Mouse (Mus musculus) CH12.LX (cell line): ENCODE results near the gene Mta1. TPM values are rescaled to one million over a fixed set of nuclear protein-coding genes. Genes with fewer than 3 reads are reported as not detected.

Experiments
- DNase-seq: peaks from one replicate; pipeline ENCODE4 v3.0.0-alpha.2; 2013; ENCODE audit errors: extremely low read depth
- H3K27ac ChIP-seq: 2 replicates; pipeline ENCODE4 v1.5.1; 2012; ENCODE audit warnings: low read depth, mild to moderate bottlenecking, control low read depth, moderate library complexity; ENCODE audit not compliant: insufficient read depth
- H3K27me3 ChIP-seq: replicated peaks from 2 replicates; pipeline ENCODE3; 2012; ENCODE audit warnings: inconsistent platforms
- H3K36me3 ChIP-seq, 2 experiments: replicated peaks in 1 of 2; 2 replicates each; pipeline versions ENCODE3 to v1.6.1; 2012; ENCODE audit warnings: inconsistent platforms in 1 of 2, low read length in 1 of 2, mild to moderate bottlenecking in 1 of 2, mixed read lengths in 1 of 2, moderate library complexity in 1 of 2; ENCODE audit not compliant: control insufficient read depth in 1 of 2, insufficient read depth in 1 of 2
- H3K4me1 ChIP-seq, 2 experiments: 2 replicates each; pipeline ENCODE4 v1.6.1; 2012; ENCODE audit warnings: inconsistent platforms in 1 of 2, moderate library complexity in 1 of 2; ENCODE audit not compliant: insufficient read depth in 2 of 2, control insufficient read depth in 1 of 2
- H3K4me2 ChIP-seq: 2 replicates; pipeline ENCODE4 v1.6.1; 2012; ENCODE audit warnings: low read depth, mild to moderate bottlenecking, control low read depth; ENCODE audit not compliant: poor library complexity, insufficient read depth, severe bottlenecking
- H3K4me3 ChIP-seq, 3 experiments: fragments of 150-350 bp in 1 of 3; sonication (generic) in 1 of 3; replicated peaks in 1 of 3; 2 replicates each; pipeline versions ENCODE3 to v1.5.1; 2011 to 2012; ENCODE audit warnings: low read depth in 2 of 3, low read length in 2 of 3, mild to moderate bottlenecking in 2 of 3, moderate library complexity in 2 of 3, control low read depth in 1 of 3, improper control_type of control experiment in 1 of 3, inconsistent platforms in 1 of 3, mixed read lengths in 1 of 3; ENCODE audit not compliant: poor library complexity in 1 of 3
- H3K79me2 ChIP-seq: replicated peaks from 2 replicates; pipeline ENCODE4 v1.6.1; 2012; ENCODE audit warnings: mild to moderate bottlenecking, moderate library complexity; ENCODE audit not compliant: control insufficient read depth, poor library complexity, insufficient read depth, severe bottlenecking; ENCODE audit errors: extremely low read depth
- H3K9ac ChIP-seq: 2 replicates; pipeline ENCODE4 v1.6.1; 2012; ENCODE audit warnings: low read depth, mild to moderate bottlenecking, control low read depth, moderate library complexity; ENCODE audit not compliant: insufficient read depth
- H3K9me3 ChIP-seq: replicated peaks from 2 replicates; pipeline ENCODE3; 2012; ENCODE audit warnings: low read length, inconsistent platforms, mixed read lengths
- CHD1 ChIP-seq: IDR thresholded peaks from 2 replicates; pipeline ENCODE4 v1.6.1; 2012; ENCODE audit warnings: low read depth, low read length, improper control_type of control experiment, inconsistent platforms
- CTCF ChIP-seq, 2 experiments: IDR thresholded peaks in 1 of 2; conservative IDR thresholded peaks in 1 of 2; 2 replicates each; pipeline ENCODE4 v1.5.1; 2011 to 2012; ENCODE audit warnings: low read depth in 2 of 2, low read length in 2 of 2, improper control_type of control experiment in 1 of 2, inconsistent platforms in 1 of 2, mild to moderate bottlenecking in 1 of 2, moderate library complexity in 1 of 2
- E2F4 ChIP-seq: IDR thresholded peaks from 2 replicates; pipeline ENCODE4 v1.6.1; 2011; ENCODE audit warnings: low read depth, low read length, improper control_type of control experiment; ENCODE audit not compliant: insufficient replicate concordance
- ELF1 ChIP-seq: IDR thresholded peaks from 2 replicates; pipeline ENCODE4 v1.6.1; 2014; ENCODE audit warnings: low read depth, mild to moderate bottlenecking, inconsistent platforms, low read length, improper control_type of control experiment
- EP300 ChIP-seq: IDR thresholded peaks from 2 replicates; pipeline ENCODE4 v1.6.1; 2011; ENCODE audit warnings: low read length, improper control_type of control experiment
- ETS1 ChIP-seq: conservative IDR thresholded peaks from 2 replicates; pipeline ENCODE4 v1.6.1; 2012; ENCODE audit warnings: low read depth, mild to moderate bottlenecking, inconsistent platforms, low read length, improper control_type of control experiment, moderate library complexity
- GABPA ChIP-seq: IDR thresholded peaks from 2 replicates; pipeline ENCODE4 v1.6.1; 2012; ENCODE audit warnings: low read depth, low read length, improper control_type of control experiment, inconsistent platforms; ENCODE audit not compliant: insufficient replicate concordance
- HCFC1 ChIP-seq: IDR thresholded peaks from 2 replicates; pipeline ENCODE4 v1.6.1; 2012; ENCODE audit warnings: low read depth, mild to moderate bottlenecking, inconsistent platforms, low read length, improper control_type of control experiment
- JUND ChIP-seq: conservative IDR thresholded peaks from 2 replicates; pipeline ENCODE4 v1.6.1; 2011; ENCODE audit warnings: low read depth, low read length, improper control_type of control experiment
- MAFK ChIP-seq: IDR thresholded peaks from 2 replicates; pipeline ENCODE4 v1.6.1; 2011; ENCODE audit warnings: low read length, improper control_type of control experiment; ENCODE audit not compliant: insufficient replicate concordance
- MAX ChIP-seq: IDR thresholded peaks from 2 replicates; pipeline ENCODE4 v1.6.1; 2011; ENCODE audit warnings: low read length, improper control_type of control experiment
- MAZ ChIP-seq: IDR thresholded peaks from 2 replicates; pipeline ENCODE4 v1.6.1; 2012; ENCODE audit warnings: low read depth, mild to moderate bottlenecking, inconsistent platforms, low read length, improper control_type of control experiment, moderate library complexity
- MYC ChIP-seq: IDR thresholded peaks from 2 replicates; pipeline ENCODE4 v1.6.1; 2011; ENCODE audit warnings: low read depth, mild to moderate bottlenecking, improper control_type of control experiment, low read length
- PAX5 ChIP-seq: IDR thresholded peaks from 2 replicates; pipeline ENCODE4 v1.6.1; 2012; ENCODE audit warnings: low read length, inconsistent platforms, mixed read lengths
- POLR2A ChIP-seq: IDR thresholded peaks from 2 replicates; pipeline ENCODE4 v1.6.1; 2011; ENCODE audit warnings: low read depth, mild to moderate bottlenecking, improper control_type of control experiment, low read length
- POLR2AphosphoS2 ChIP-seq: IDR thresholded peaks from 2 replicates; pipeline ENCODE4 v1.6.1; 2011; ENCODE audit warnings: low read depth, low read length, improper control_type of control experiment
- RAD21 ChIP-seq: IDR thresholded peaks from 2 replicates; pipeline ENCODE4 v1.6.1; 2011; ENCODE audit warnings: low read depth, mild to moderate bottlenecking, low read length, improper control_type of control experiment, moderate library complexity
- RCOR1 ChIP-seq: conservative IDR thresholded peaks from 2 replicates; pipeline ENCODE4 v1.6.1; 2012; ENCODE audit warnings: low read depth, mild to moderate bottlenecking, inconsistent platforms, low read length, improper control_type of control experiment
- TBP ChIP-seq: conservative IDR thresholded peaks from 2 replicates; pipeline ENCODE4 v1.6.1; 2011; ENCODE audit warnings: low read depth, low read length, improper control_type of control experiment
- TCF12 ChIP-seq: IDR thresholded peaks from 2 replicates; pipeline ENCODE4 v1.6.1; 2014; ENCODE audit warnings: low read depth, mild to moderate bottlenecking, inconsistent platforms, low read length, improper control_type of control experiment
- USF2 ChIP-seq: conservative IDR thresholded peaks from 2 replicates; pipeline ENCODE4 v1.6.1; 2011; ENCODE audit warnings: low read depth, low read length, improper control_type of control experiment
- ZKSCAN1 ChIP-seq: IDR thresholded peaks from 2 replicates; pipeline ENCODE4 v1.6.1; 2012; ENCODE audit warnings: low read depth, inconsistent platforms, low read length, improper control_type of control experiment, borderline replicate concordance
- ZMIZ1 ChIP-seq: IDR thresholded peaks from 2 replicates; pipeline ENCODE4 v1.6.1; 2012; ENCODE audit warnings: low read depth, mild to moderate bottlenecking, inconsistent platforms, low read length, improper control_type of control experiment
- dilution Hi-C: fragments of 300-500 bp; cut with MboI; formaldehyde crosslinking; loops from 2 replicates; pipeline ENCODE4 v1.14.3; 2020; ENCODE audit warnings: low sequenced_read_pairs; ENCODE audit not compliant: extremely low pct_unique_long_range_greater_than_20kb, extremely low pct_ligation_motif_present
- in situ Hi-C: fragments of 300-500 bp; cut with MboI; formaldehyde crosslinking; loops from 3 replicates; pipeline ENCODE4 v1.14.3; 2019; ENCODE audit warnings: low sequenced_read_pairs, low pct_ligation_motif_present, low pct_unique_long_range_greater_than_20kb, mixed read lengths
- polyA plus RNA-seq: library from polyadenylated mRNA; unstranded; fragments of >175 nt; gene quantifications from 2 replicates; pipeline ENCODE4 v1.2.1, GENCODE M21; 2012; ENCODE audit warnings: low read depth; ENCODE audit not compliant: insufficient read length
- total RNA-seq, 2 experiments: library from RNA; depleted of rRNA; stranded (reverse); fragments of 300-350 nt in 1 of 2; fragments of >200 nt in 1 of 2; gene quantifications; 2 replicates each; pipeline ENCODE4 v1.2.3; 2012 to 2014

Gene Mta1
- total and polyA plus RNA-seq, 3 experiments = 11.5 to 76.7 (median 39.4) TPM

DNA sequence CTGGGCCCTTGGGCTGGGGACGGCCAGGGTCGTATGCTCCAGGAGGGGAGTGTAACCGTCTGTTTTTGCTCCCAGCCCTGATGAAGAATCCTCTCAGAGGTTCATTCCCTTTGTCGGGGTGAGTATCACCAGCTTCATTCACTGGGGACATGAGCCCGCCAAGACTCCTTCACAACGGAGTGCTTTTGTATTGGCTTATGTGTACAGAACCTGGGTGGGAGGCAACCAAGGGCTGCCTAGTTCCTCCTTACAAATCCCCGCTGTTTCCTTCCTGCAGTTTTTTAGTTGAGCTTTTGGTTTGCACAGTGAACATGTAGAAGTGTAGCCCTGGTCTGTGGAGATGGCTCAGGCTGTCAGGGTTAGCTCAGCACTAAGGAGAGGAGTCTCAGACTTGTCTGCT, 30.1 kb upstream of the Mta1 start:
- DNase-seq = no peak
- H3K4me1 ChIP-seq = peaks cover 6 to 9% of the 10 kb centered on the region in 2 experiments
- H3K27ac ChIP-seq = no peak overlapping the region
- no peak overlapping the region for H3K9ac ChIP-seq
- H3K79me2 ChIP-seq = no peaks in the 10 kb centered on the region
- in situ Hi-C loops = no loop called here
- peaks cover 0 to 61% of the 10 kb centered on the region in 2 experiments for H3K36me3 ChIP-seq
- no peaks in the 10 kb centered on the region for H3K9me3 ChIP-seq
- no peaks in the 10 kb centered on the region for H3K27me3 ChIP-seq
- H3K4me3 ChIP-seq = no peak overlapping the region
- H3K4me2 ChIP-seq = no peak overlapping the region
- TF ChIP-seq EP300 = no peak
- TF ChIP-seq MAX = no peak
- no peak for TF ChIP-seq E2F4
- TF ChIP-seq TCF12 = no peak
- no peak for TF ChIP-seq POLR2AphosphoS2
- no peak for TF ChIP-seq GABPA
- no peak for TF ChIP-seq ELF1
- no peak for TF ChIP-seq MAZ
- no peak for TF ChIP-seq PAX5
- TF ChIP-seq TBP = no peak
- TF ChIP-seq RAD21 = no peak
- no peak for TF ChIP-seq ETS1
- no peak for TF ChIP-seq MAFK
- no peak for TF ChIP-seq HCFC1
- no peak for TF ChIP-seq MYC
- no peak for TF ChIP-seq CTCF (conservative IDR thresholded peaks at IDR 0.05 in 1 of 2, IDR thresholded peaks at IDR 0.05 in 1 of 2; ENCODE audit: low read depth in 2 of 2, low read length in 2 of 2)
- no peak for TF ChIP-seq RCOR1
- TF ChIP-seq ZMIZ1 = no peak
- TF ChIP-seq JUND = no peak
- no peak for TF ChIP-seq POLR2A
- dilution Hi-C loops = no loop called here

DNA sequence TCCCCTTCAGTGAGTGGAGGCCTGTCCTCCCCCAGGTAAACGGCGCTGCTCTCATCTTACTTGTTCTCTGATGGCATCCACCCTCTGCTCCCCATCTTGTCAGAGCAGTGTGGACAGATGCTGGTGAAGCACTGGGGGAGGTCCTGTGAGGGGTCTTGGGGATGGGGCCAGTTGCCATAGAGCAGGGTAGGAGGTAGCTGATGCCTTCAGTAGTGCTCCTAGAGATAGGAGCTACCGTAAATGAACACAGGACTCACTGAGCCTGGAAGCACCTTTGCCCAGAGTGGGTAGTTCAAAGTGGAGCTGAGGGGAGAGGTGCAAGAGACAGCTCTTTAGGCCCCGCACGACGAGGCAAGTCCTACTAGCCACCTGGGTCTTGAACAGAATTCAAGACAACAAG, 28.7 kb upstream of the Mta1 start:
- H3K27me3 ChIP-seq = no peaks in the 10 kb centered on the region
- in situ Hi-C loops (no loop called here), dilution Hi-C loops (no loop called here)
- H3K4me2 ChIP-seq = no peak overlapping the region
- H3K4me1 ChIP-seq = peaks cover 12 to 16% of the 10 kb centered on the region in 2 experiments
- peaks cover 0 to 54% of the 10 kb centered on the region in 2 experiments for H3K36me3 ChIP-seq
- H3K27ac ChIP-seq = no peak overlapping the region
- no peak for DNase-seq
- no peak overlapping the region for H3K9ac ChIP-seq
- no peak overlapping the region for H3K4me3 ChIP-seq
- TF ChIP-seq CHD1 (no peak), USF2 (no peak), ZKSCAN1 (no peak), HCFC1 (no peak)
- no peaks in the 10 kb centered on the region for H3K9me3 ChIP-seq
- no peaks in the 10 kb centered on the region for H3K79me2 ChIP-seq
